8 mouse cellular contexts compared by ENCODE assay signal in the genomic region with DNA sequence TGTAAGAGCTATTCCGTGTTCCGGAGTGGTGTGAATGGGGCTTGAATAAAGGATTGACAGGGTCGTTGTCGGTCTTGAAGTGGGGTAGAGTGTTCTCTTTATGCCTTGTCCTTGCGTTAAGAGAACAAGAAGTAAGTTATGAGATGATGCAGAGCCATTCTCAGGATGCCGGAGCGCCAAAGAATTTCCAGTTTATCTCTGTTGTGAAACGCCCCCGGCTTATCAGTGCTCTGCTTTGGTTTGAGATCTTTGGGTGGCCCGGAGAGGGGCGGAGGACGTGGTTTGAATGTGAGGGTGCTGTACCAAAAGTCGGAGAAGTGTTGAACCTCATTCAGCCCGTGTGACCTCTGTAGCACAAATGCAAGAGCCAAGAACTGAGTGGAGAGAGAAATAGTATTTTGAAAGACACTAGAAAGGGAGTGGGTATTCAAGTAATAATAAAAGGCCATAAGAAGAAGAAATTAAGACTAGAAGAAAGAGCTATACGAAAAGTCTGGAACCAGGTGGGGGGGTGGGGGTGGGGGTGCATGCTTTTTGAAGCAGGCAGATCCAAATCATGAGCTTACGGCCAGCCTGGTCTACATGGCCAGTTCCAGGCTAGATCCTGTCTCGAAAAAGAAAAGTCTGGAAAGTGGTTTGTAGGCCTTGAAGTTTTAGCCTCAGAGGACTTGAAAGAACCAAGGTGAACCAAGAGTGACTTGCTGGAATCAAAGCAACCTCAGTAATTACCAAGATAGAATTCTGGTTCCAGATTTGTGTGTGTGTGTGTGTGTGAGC. TPM values are rescaled to one million over a fixed set of nuclear protein-coding genes. Genes with fewer than 3 reads are reported as not detected.
DNase-seq lines count a peak whose midpoint lies in the region; ATAC-seq and TF ChIP-seq lines count a peak whose summit lies in the region.

No protein-coding gene starts in this region.

- peak overlapping the region; percentile 64 for H3K4me2 ChIP-seq in kidney, embryonic 15.5 days

- H3K9ac ChIP-seq in ES-Bruce4 (ENCODE audit: low read depth, poor library complexity, severe bottlenecking): peak overlapping the region; percentile 95
- H3K9ac ChIP-seq in kidney, embryonic 15.5 days: peak overlapping the region; percentile 57

- H3K4me3 ChIP-seq in erythroblast, embryonic 14.5 days (replicated peaks): peak overlapping the region; percentile 79
- peak overlapping the region; percentile 89 for H3K4me3 ChIP-seq in ES-Bruce4 (ENCODE audit: low read depth, low read length)
- peak overlapping the region; percentile 92 for H3K4me3 ChIP-seq in forebrain, embryonic 10.5 days
- peak overlapping the region; percentile 91 for H3K4me3 ChIP-seq in kidney, embryonic 15.5 days (replicated peaks)

- WGBS in forebrain, embryonic 10.5 days: 4% methylated on average over 17 of the region's 17 CpGs
- 5% methylated on average over 17 of the region's 17 CpGs for WGBS in kidney, embryonic 15.5 days

- ATAC-seq in erythroblast, adult 5-6 weeks (replicated peaks; ENCODE audit: low FRiP score, poor library complexity, severe bottlenecking): no peak; the same call in 1 of the 2 replicates
- no peak for ATAC-seq in kidney, embryonic 15.5 days (replicated peaks; ENCODE audit: low FRiP score)

- no peaks in the 10 kb centered on the region for H3K27me3 ChIP-seq in erythroblast, embryonic 14.5 days (ENCODE audit: control insufficient read depth)
- no peaks in the 10 kb centered on the region for H3K27me3 ChIP-seq in ES-Bruce4 (ENCODE audit: control insufficient read depth, insufficient read depth, low read length, poor library complexity, severe bottlenecking)
- no peaks in the 10 kb centered on the region for H3K27me3 ChIP-seq in forebrain, embryonic 10.5 days (ENCODE audit: poor library complexity, severe bottlenecking)
- no peaks in the 10 kb centered on the region for H3K27me3 ChIP-seq in kidney, embryonic 15.5 days

- H3K36me3 ChIP-seq in erythroblast, embryonic 14.5 days (ENCODE audit: control insufficient read depth): peaks cover 28% of the 10 kb centered on the region
- peaks cover 2% of the 10 kb centered on the region; the same call in 1 of the 2 replicates for H3K36me3 ChIP-seq in ES-Bruce4 (ENCODE audit: control insufficient read depth, insufficient read depth, low read length, poor library complexity, severe bottlenecking)
- peaks cover 12% of the 10 kb centered on the region for H3K36me3 ChIP-seq in forebrain, embryonic 10.5 days (replicated peaks)
- peaks cover 5% of the 10 kb centered on the region for H3K36me3 ChIP-seq in kidney, embryonic 15.5 days

- peak overlapping the region; percentile 99 for H3K27ac ChIP-seq in ES-Bruce4 (ENCODE audit: insufficient read depth, low read length)
- peak overlapping the region; percentile 98 for H3K27ac ChIP-seq in forebrain, embryonic 10.5 days
- H3K27ac ChIP-seq in kidney, embryonic 15.5 days: peak overlapping the region; percentile 93

- TF ChIP-seq CTCF in ES-Bruce4 (IDR thresholded peaks at IDR 0.05; ENCODE audit: low read depth, low read length): no peak

- H3K9me3 ChIP-seq in erythroblast, embryonic 14.5 days (ENCODE audit: control insufficient read depth, low read length): no peaks in the 10 kb centered on the region
- H3K9me3 ChIP-seq in ES-Bruce4 (replicated peaks; ENCODE audit: control insufficient read depth, insufficient read depth, low read length, poor library complexity, severe bottlenecking): no peaks in the 10 kb centered on the region
- H3K9me3 ChIP-seq in forebrain, embryonic 10.5 days: no peaks in the 10 kb centered on the region
- no peaks in the 10 kb centered on the region for H3K9me3 ChIP-seq in kidney, embryonic 15.5 days (replicated peaks)

- no peak for TF ChIP-seq EP300 in ES-Bruce4 (IDR thresholded peaks at IDR 0.05; ENCODE audit: insufficient read depth, low read depth, low read length)

- no peak for DNase-seq in forebrain, embryonic 10.5 days (ENCODE audit: extremely low spot score, low spot score)
- DNase-seq in lung, postnatal 25 days (ENCODE audit: low spot score): peak; percentile 35
- DNase-seq in spleen, postnatal 36 days (ENCODE audit: low spot score in 2 of 2): peak; percentile 33 to 40
- DNase-seq in left cerebral cortex, adult 9 months (ENCODE audit: low spot score in 2 of 2): no peak

- no peak for TF ChIP-seq POLR2A in ES-Bruce4 (IDR thresholded peaks at IDR 0.05; ENCODE audit: insufficient read depth, low read length)

- H3K4me1 ChIP-seq in erythroblast, embryonic 14.5 days (ENCODE audit: control insufficient read depth): peaks cover 67% of the 10 kb centered on the region
- peaks cover 8% of the 10 kb centered on the region for H3K4me1 ChIP-seq in ES-Bruce4 (ENCODE audit: control insufficient read depth, insufficient read depth, low read length)
- H3K4me1 ChIP-seq in forebrain, embryonic 10.5 days: peaks cover 30% of the 10 kb centered on the region
- H3K4me1 ChIP-seq in kidney, embryonic 15.5 days: peaks cover 28% of the 10 kb centered on the region

RNA-seq across cellular contexts. Expression of gene Kat7, which starts 0.8 kb away (rescaled TPM):
- polyA plus RNA-seq in erythroblast, embryonic 14.5 days (2012): 1.3 and 1.4 TPM in 2 replicates
- 33.8 and 39.3 TPM in 2 replicates for total RNA-seq in erythroblast, adult 5-6 weeks (2015; ENCODE audit: low replicate concordance)
- 41.5 and 65.5 TPM in 2 replicates for total RNA-seq in erythroblast, adult 5-6 weeks (2017; ENCODE audit: low replicate concordance)
- 129 and 133 TPM in 2 replicates for polyA plus RNA-seq in ES-Bruce4 (2011; ENCODE audit: insufficient read depth, insufficient read length, low read depth, missing spikeins)
- 93.2 and 93.7 TPM in 2 replicates for polyA plus RNA-seq in forebrain, embryonic 10.5 days (2016; fragmentation: Nextera tagmentation; extraction: Ambion mirVana)
- polyA plus RNA-seq in kidney, embryonic 15.5 days (2015; fragmentation: Nextera tagmentation; extraction: Ambion mirVana): 78.7 and 83.4 TPM in 2 replicates

RNA-seq across cellular contexts. Expression of gene Fam117a, which starts 26.0 kb away (rescaled TPM):
- 184 and 248 TPM in 2 replicates for polyA plus RNA-seq in erythroblast, embryonic 14.5 days (2012)
- total RNA-seq in erythroblast, adult 5-6 weeks (2015; ENCODE audit: low replicate concordance): 321 and 423 TPM in 2 replicates
- total RNA-seq in erythroblast, adult 5-6 weeks (2017; ENCODE audit: low replicate concordance): 386 and 450 TPM in 2 replicates
- 32.4 and 36.2 TPM in 2 replicates for polyA plus RNA-seq in ES-Bruce4 (2011; ENCODE audit: insufficient read depth, insufficient read length, low read depth, missing spikeins)
- polyA plus RNA-seq in forebrain, embryonic 10.5 days (2016; fragmentation: Nextera tagmentation; extraction: Ambion mirVana): 7.4 and 7.7 TPM in 2 replicates
- polyA plus RNA-seq in kidney, embryonic 15.5 days (2015; fragmentation: Nextera tagmentation; extraction: Ambion mirVana): 10.5 TPM in 2 replicates

RNA-seq across cellular contexts. Expression of gene Tac4, which starts 49.5 kb away (rescaled TPM):
- not detected in 2 replicates for polyA plus RNA-seq in erythroblast, embryonic 14.5 days (2012)
- total RNA-seq in erythroblast, adult 5-6 weeks (2015; ENCODE audit: low replicate concordance): not detected in 2 replicates
- total RNA-seq in erythroblast, adult 5-6 weeks (2017; ENCODE audit: low replicate concordance): 0.84 TPM in 1 of 2 replicates, not detected in the other
- polyA plus RNA-seq in ES-Bruce4 (2011; ENCODE audit: insufficient read depth, insufficient read length, low read depth, missing spikeins): not detected in 2 replicates
- not detected in 2 replicates for polyA plus RNA-seq in forebrain, embryonic 10.5 days (2016; fragmentation: Nextera tagmentation; extraction: Ambion mirVana)
- polyA plus RNA-seq in kidney, embryonic 15.5 days (2015; fragmentation: Nextera tagmentation; extraction: Ambion mirVana): 0.17 TPM in 1 of 2 replicates, not detected in the other

Comparison
In these comparisons a context has a peak if more than half of its experiments do, and no peak if none do; other contexts are left out.
1. DNase-seq: peak in lung, postnatal 25 days (single experiment) and spleen, postnatal 36 days (2 of 2); none in forebrain, embryonic 10.5 days (single experiment) and left cerebral cortex, adult 9 months (0 of 2).
2. RNA of gene Kat7, which starts 0.8 kb away (polyA plus RNA-seq): 129 to 133 TPM in ES-Bruce4, 93.2 to 93.7 TPM in forebrain, embryonic 10.5 days and 78.7 to 83.4 TPM in kidney, embryonic 15.5 days; 1.3 to 1.4 TPM in erythroblast, embryonic 14.5 days; every median in the first group is over 10 times any median in the second.
3. Peak in every context shown above with its lines, with median percentiles within 50 percentile points of each other: H3K4me3 ChIP-seq and H3K27ac ChIP-seq.